Mouse (Mus musculus) right cerebral cortex, postnatal 10 days (tissue): ENCODE measurements around the gene Ubr4.

ENCODE experiments used
- DNase-seq, 2 experiments: peaks; one replicate each; pipeline ENCODE4 v3.0.0; 2021; ENCODE audit warnings: low spot score in 2 of 2

The Ubr4 gene

GRCm38 (mm10) chr4:139430891-139431290 lies 78.5 kb downstream of the Ubr4 start:
- DNase-seq, result no peak

GRCm38 (mm10) chr4:139432966-139433765 lies 80.8 kb downstream of the Ubr4 start:
- DNase-seq, result peak in 1 of 2 experiments; percentile 31

DNA sequence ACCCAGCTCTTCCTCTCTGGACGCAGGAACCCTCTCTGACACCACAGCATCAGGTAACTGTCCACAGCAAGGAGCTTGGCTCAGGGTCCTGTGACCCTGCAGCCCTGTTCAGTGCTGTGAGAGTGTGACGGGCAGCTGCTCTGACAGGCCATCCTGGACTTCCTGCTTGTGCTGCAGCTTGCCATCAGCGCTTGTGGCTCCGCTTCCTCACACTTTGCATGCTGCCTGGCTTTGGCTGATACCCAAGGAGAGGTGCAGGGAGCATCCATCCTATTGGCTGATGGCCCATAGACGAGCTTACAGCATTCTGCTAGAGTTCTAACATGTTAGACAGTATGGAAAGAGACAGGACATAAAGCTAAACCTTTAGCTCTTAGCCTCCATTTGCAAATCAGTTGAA lies 88.8 kb downstream of the Ubr4 start:
- DNase-seq, result no peak

GRCm38 (mm10) chr4:139441806-139442205 lies 89.4 kb downstream of the Ubr4 start:
- no peak for DNase-seq

GRCm38 (mm10) chr4:139442391-139443355 lies 90.3 kb downstream of the Ubr4 start:
- DNase-seq, result no peak

DNA sequence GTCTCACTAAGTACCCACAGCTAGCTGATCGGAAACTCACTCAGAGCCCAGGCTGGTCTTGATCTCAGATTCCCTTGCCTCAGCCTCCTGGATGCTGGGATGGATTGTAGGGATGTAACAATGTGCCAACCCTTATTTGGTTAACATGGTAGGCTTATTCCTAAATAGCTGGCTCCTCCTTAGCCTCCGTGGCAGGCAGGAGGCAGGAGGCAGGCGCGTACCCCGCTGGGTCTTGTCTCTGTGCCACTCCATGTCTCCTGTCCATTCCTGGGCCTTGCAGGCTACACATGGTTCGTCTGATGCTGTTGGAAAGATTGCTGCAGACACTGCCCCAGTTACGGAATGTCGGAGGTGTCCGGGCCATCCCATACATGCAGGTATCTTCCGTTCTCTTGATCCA lies 91.9 kb downstream of the Ubr4 start:
- no peak for DNase-seq

DNA sequence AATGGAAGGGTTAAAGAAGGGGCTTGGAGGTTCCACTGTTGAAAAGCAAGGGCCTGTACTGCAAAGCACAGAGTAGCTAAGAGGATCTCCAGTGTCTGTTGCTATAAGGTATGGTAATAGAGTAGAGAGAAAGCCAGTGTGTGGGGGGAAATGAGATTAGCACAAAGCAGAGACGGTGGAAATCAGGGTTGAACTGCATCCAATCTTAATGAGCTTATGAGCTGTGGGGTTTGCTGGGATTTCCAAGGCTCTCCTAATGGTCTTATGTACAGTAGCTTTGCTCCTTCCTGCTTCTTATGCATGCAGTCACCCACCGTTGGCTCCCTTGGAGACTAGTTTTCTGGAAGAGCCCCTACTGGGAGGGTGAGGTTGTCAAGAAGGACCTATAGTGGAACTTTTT lies 93.8 kb downstream of the Ubr4 start:
- no peak for DNase-seq

- DNase-seq, result no peak
These were observed 94.6 kb downstream of the Ubr4 start for GRCm38 (mm10) chr4:139446731-139447675.

DNA sequence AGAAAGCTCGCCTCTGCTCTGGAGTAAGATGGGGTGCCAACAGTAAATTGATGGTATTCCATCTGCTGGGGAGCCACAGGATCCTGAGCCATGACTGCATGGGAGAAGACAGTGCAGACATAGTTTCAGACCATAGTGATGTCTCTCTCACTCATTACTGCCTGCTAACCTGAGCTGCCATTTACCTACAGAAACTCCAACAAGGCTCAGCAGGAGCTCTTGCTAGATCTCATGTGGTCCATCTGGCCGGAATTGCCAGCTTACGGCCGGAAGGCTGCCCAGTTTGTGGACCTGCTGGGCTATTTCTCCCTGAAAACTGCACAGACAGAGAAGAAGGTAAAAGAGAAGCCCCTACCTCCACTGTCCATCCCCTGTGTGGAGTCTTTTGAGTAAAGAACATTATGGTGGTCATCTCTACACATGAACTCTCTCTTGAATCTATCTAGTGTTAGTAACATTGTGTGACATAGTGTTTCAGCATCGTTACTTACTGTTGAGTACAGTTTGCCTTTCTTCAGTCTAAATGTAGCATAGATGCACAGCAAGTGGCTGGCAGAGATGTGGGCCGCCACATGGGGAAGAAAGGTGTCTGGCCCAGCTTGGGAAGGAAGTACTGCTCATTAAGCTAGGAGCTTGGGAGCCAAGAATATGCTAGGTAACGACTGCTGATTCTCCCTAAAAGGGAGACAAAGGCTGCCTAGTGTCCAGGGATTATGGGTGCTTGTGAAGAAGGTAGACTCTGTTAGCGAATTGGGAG lies 100.7 kb downstream of the Ubr4 start:
- DNase-seq, result no peak

GRCm38 (mm10) chr4:139454339-139454738 lies 101.9 kb downstream of the Ubr4 start:
- DNase-seq, result no peak

- no peak for DNase-seq
These were observed 107.6 kb downstream of the Ubr4 start for GRCm38 (mm10) chr4:139459970-139460369.

GRCm38 (mm10) chr4:139464163-139464562 lies 111.8 kb downstream of the Ubr4 start:
- DNase-seq, result no peak

DNA sequence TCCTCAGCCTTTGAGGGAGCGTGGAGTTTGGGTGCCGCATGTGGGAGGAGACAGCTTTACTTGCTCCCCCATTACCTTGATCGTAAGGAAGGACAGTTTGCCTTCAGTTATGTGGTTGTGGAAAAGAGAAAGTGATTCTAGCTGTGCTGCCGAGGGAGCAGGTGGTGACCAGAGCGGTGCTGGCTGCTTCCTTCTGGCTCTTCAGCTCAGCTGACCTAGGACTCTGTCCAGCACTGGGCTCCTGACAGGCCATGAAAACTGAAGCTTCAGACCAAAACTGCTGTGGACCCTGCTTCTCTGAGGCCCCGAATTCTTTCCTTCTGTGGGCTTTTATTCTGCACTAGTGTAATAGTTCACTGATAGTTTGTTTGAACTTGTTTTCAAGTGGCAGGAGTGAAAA lies 114.1 kb downstream of the Ubr4 start:
- DNase-seq, result no peak

DNA sequence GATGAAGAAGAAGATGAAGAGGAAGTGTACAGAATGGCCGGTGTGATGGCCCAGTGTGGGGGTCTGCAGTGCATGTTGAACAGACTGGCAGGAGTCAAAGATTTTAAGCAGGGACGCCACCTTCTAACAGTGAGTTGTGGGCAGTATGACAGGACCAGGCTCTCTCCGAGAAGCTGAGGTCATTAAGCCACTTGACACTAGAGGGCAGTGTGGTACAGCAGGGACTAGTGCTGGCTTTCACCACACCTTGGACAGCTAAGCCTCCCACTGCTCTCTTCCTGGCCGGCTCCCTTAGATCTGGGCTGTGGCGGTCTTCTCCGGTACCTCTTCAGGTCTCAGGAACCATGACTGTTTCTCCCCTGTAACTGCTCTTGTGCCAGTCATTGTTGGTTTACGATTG lies 117.8 kb downstream of the Ubr4 start:
- peak; percentile 74 to 86 for DNase-seq

DNA sequence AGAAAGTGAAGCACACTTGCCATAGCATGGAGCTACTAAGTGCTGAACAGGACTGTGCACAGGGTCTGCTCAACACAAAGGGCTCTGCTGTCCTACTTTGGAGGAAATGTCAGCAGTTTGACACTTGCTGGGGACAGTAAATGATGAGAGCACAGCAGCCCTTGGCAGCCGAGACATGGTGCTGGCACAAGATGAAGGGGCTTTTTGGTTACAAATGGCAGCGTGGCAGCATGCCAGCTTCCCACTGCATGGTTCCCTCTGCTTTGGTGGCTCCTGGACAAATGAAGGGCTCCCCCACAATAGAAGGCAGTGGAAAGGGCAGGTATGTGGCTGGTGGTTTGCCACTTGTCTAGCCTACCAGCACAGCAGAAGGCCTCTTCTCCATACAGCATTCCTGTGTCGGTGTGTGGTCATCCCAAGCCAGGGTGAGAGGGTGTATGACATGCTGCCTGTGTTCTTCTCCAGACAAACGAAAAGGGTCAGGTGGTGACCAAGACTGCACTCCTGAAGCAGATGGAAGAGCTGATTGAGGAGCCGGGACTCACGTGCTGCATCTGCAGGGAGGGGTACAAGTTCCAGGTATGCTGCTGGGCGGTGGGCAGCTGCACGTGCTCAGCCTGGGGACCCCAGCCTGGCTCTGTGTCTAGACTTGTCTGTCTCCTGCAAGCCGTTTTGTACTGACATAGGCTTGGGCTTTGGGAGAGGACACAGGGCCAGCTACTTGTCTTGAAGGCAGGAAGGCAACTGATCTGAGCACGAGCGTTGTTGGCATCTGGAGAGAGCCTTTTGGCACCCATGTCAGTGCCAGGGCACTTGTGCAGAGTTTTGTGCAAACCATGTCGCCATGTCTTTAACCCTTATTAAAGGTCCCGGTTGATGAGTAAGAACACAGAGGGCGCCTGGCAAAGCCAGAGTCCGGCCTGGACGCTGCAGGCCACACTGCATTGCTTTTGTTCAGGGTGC lies 124.5 kb downstream of the Ubr4 start:
- DNase-seq, result peak; percentile 82 to 83

DNA sequence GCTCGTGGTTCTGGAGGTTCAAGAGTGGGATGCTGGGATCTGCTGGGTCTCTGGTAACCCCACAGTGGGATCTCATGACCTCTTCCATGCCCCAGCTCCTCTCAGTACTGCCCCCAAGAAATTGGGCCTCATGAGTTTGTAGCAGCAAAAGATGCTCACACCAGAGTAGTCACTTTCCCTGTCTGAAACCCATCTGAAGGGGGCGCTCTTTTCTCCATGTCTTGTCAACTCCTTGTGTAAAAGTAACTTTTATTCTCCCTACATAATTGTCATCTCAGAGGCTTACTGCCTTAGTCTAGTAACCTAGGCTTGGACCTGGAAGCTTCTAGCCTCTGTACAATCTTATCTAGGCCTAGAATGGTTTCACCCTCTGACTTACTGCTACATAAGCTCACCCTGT lies 125.6 kb downstream of the Ubr4 start:
- DNase-seq, result no peak

DNA sequence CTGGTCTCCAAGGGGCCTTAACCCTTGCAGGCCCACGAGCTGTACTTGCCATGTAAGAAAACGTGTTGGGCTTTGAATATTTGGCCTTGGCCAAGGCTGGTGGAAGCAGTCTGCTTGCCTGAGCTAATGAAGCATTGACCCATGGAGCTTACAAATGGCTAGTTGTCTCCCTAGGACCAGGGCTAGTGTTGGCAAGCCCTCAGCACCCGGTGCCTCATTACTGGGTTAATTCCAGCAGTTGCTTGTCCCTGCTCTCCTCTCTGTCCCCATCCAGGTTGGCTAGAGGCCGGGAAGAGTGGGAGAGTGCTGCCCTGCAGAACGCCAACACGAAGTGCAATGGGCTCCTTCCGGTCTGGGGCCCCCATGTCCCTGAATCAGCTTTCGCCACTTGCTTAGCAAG lies 126.8 kb downstream of the Ubr4 start:
- peak; percentile 68 to 70 for DNase-seq

GRCm38 (mm10) chr4:139481400-139481799 lies 129.0 kb downstream of the Ubr4 start:
- DNase-seq, result no peak

GRCm38 (mm10) chr4:139483461-139484105 lies 131.2 kb downstream of the Ubr4 start:
- DNase-seq, result peak in 1 of 2 experiments; percentile 46
